Mouse (Mus musculus) G1E-ER4 (cell line): ENCODE data around the gene Fam234b. TPM values are rescaled to one million over a fixed set of nuclear protein-coding genes. Genes with fewer than 3 reads are reported as not detected.

Experiments
- GATA1 ChIP-seq: IDR thresholded peaks from one replicate; pipeline ENCODE4 v1.8.0; 2012; ENCODE audit warnings: low read length, inconsistent platforms
- polyA plus RNA-seq: library from polyadenylated mRNA; stranded (reverse); fragments of >175 nt; gene quantifications from 2 replicates; pipeline ENCODE4 v1.2.3, GENCODE M21; 2012

Fam234b gene
- 10.7 and 12.2 TPM in 2 replicates for polyA plus RNA-seq

GRCm38 (mm10) chr6:135197921-135198532 is at the start of gene Fam234b, which contains the start of gene Hebp1:
Gene Fam234b (plus strand): TSS chr6:135197977.
Gene Hebp1 (minus strand): TSS chr6:135198022.
- TF ChIP-seq GATA1, result no peak

GRCm38 (mm10) chr6:135148506-135148905 is 49.3 kb upstream of the Fam234b start:
- no peak for TF ChIP-seq GATA1

GRCm38 (mm10) chr6:135149175-135149574 is 48.6 kb upstream of the Fam234b start:
- no peak for TF ChIP-seq GATA1

GRCm38 (mm10) chr6:135149722-135150121 is 48.1 kb upstream of the Fam234b start:
- TF ChIP-seq GATA1, result no peak

GRCm38 (mm10) chr6:135150311-135150710 is 47.5 kb upstream of the Fam234b start:
- TF ChIP-seq GATA1, result no peak

GRCm38 (mm10) chr6:135153719-135154118 is 44.1 kb upstream of the Fam234b start:
- TF ChIP-seq GATA1, result no peak

GRCm38 (mm10) chr6:135156597-135156996 is 41.2 kb upstream of the Fam234b start:
- no peak for TF ChIP-seq GATA1

- no peak for TF ChIP-seq GATA1
These were observed 40.3 kb upstream of the Fam234b start for GRCm38 (mm10) chr6:135157496-135157895.

- no peak for TF ChIP-seq GATA1
These were observed 39.3 kb upstream of the Fam234b start for GRCm38 (mm10) chr6:135158509-135158908.

GRCm38 (mm10) chr6:135161356-135161755 is 36.4 kb upstream of the Fam234b start:
- TF ChIP-seq GATA1, result no peak

- TF ChIP-seq GATA1, result no peak
These were observed 35.5 kb upstream of the Fam234b start for GRCm38 (mm10) chr6:135162311-135162710.

- TF ChIP-seq GATA1, result no peak
These were observed 34.9 kb upstream of the Fam234b start for GRCm38 (mm10) chr6:135162861-135163260.

- no peak for TF ChIP-seq GATA1
These were observed 32.6 kb upstream of the Fam234b start for GRCm38 (mm10) chr6:135165191-135165590.

GRCm38 (mm10) chr6:135165706-135166105 is 32.1 kb upstream of the Fam234b start:
- TF ChIP-seq GATA1, result no peak

GRCm38 (mm10) chr6:135166262-135166661 is 31.5 kb upstream of the Fam234b start:
- TF ChIP-seq GATA1, result no peak

- no peak for TF ChIP-seq GATA1
These were observed 31.1 kb upstream of the Fam234b start for GRCm38 (mm10) chr6:135166712-135167111.
